Mouse (Mus musculus): ENCODE data around the gene Mast3.
A peak's percentile ranks its signal among the peaks of the same experiment; 100 is the strongest.

Mast3 gene

DNA sequence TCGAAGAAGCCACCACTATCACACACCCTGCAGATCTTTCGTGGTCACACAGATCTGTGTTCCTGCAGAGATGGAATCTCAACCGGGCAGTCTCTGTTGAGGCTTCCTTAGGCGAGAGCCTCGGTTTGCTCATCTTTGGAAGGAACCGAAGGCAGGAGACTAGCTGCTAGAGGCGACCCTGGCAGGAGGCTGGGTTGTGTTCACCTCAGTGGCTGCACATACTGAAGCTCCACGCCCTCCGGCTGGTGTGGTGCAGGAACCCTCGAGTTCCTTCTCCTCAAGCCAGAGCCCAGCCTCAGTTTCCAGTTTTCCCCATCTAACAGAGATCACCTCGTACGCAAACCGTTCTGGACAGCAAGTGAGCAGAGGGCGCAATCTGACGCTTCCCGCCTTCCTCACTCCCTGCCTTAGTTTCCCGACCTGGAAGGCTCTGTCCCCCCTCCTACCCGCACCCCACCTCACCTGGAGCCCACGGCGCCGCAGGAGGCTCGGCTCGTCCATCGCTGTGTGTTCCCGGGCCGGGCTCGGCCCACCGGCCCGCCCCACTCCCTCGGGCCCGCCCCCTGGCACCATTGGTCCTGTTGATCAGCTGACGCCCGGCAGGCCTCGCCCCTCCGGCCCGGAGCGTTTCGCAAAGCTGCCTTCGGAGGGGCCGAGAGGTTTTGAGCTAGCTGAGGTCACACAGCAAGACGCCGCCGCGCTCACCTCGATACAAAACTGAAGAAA, at the start of gene Mast3:
Mast3 (minus strand) TSS at position 574 of the 726 bp plus-strand sequence.
- DNase-seq (ENCODE audit: low spot score), result peak; percentile 75

DNA sequence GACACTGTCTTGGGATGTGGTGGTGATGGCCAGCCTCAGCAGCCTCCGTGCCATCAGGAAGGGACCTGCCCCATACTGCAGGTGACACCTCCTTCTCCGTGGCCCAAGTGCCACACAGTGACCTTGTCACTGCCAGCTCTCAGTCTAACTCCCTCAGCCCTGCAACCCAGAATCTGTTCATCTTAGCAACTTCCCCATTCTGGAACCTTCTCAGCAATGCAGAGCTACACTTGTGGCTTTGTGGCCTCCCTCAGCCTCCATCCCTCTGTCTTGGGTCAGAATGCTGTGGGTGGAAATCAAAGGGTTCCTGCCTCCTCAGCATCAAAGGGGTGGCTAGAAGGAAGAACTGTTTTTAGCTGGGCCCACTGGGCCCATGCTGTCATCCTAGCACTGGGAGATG, 49.0 kb upstream of the Mast3 start:
- DNase-seq (ENCODE audit: low spot score), result no peak

DNA sequence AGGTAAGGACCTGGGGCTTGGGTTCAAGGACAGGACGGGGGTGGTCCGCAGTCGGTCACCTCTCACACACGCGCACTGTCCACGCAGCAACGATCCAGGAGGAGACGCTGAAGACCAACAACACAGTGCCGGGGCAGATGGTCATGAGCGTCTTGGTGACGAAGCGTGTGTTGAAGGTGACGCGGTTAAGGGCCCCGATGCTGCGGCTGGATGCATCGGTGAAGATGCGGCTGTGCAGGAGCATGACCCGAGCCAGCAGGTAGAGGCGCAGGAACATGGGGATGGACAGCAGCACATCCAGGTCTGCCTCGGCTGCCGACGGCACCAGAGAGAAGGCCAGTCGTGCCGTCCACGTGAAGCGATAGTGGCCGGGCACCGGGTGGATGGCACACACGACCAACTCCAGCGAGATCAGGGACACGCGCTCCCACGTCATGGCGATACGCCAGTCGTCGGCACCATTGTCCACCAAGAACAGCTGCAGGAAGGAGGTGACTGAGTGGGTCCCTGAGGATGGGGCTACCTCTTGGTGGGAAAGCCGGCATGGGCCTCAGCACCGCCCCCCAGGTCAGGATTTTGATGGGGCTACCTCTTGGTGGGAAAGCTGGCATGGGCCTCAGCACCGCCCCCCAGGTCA, 47.9 kb upstream of the Mast3 start:
- no peak for DNase-seq (ENCODE audit: low spot score)

DNA sequence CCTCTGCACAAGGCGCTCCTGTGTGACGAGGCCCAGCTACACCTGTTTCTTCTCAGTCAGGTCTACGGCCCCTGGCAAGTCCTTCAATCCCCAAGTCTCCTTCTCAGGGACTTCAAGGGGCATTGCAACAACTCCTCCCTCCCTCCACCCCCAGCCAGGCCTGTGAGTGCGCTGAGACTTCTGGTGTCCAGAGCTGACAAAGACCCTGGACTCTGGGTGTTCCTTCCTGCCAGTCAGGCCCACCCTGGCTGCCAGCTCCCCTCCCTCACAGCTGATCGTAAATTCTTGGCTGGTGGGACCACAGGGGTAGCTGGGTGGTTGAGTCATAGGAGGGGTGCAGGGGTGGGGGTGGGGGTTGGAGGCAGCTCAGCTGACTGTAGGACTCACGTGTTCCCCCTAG, 47.0 kb upstream of the Mast3 start:
- no peak for DNase-seq (ENCODE audit: low spot score)

DNA sequence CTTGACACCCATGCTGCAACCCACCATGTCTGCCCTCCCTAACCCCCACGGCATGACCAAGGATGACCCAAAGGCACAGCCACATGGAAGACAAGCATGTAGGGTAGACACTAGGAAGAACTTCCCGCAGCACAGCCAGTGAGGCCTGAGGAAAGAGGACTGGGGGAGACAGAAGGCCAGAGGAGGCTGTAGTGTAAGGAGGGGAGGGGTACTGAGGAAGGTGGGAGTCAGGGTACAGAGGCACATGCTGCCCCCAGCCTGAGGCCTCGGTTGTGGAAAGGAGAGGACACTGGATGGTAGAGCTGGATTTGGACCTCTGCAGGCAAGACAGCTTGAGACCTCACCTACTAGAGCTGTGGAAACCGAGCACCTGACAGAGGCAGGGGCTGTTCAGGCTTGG, 46.1 kb upstream of the Mast3 start:
- DNase-seq (ENCODE audit: low spot score), result no peak

DNA sequence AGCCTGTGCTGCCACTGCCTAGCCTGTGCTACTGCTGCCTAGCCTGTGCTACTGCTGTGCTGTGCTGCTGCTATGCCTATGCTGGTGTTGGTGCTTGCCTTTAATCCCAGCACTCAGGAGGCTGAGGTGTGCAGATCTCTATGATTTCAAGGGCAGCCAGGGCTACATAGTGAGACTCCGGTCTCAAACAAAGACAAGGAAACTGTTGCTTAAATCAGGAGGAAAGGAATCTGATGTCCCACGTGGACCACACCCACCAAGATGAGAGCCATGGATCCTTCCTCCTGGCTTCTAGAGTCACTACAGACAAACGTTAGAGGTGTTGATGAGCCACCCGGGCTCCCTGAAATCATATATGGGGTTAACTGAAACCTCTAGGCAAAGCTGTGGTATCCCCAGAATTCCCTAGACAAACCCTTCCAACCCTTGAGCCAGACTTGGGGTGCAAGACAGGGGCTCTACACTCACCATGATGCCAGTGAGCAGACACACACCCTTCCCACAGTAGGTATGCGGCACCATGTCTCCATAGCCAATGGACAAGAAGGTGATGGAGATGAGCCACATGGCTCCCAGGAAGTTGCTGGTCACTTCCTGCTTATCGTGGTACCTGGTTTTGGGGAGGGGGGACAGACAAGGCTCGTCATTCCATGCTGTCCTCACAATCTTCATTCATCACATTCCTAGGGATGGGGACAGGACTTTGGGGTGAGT, 45.4 kb upstream of the Mast3 start:
- DNase-seq (ENCODE audit: low spot score), result no peak

DNA sequence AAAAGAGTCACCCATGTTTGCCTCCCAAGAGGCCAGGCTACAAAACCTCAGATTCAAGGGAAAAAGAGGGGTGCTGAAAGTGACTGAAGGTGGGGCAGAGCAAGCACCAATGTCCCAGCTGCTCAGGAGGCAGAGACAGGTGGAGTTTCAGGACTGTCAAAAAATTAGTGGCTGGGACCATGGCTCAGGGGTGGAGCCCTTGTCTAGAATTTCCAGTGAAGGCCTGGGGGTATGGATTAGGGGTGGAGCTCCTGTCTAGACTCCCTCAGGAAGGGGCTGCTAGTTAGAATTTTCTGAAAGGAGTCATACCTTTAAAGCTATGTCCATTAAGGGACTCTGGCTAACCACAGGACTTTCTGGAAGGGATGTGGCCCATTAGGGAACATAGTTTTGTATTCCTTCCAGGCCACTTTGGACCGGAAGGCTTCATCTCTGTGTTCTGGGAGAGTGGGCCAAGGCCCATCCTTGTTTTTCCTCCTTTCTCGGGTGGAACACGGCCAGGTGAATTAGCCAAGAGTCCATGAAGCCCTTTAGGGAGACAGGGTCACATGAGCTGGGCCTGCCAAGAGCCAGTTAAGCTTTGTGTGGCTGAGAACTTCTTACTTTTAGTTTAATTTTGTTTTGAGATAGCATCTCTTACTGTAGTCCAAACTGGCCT, 44.6 kb upstream of the Mast3 start:
- no peak for DNase-seq (ENCODE audit: low spot score)

DNA sequence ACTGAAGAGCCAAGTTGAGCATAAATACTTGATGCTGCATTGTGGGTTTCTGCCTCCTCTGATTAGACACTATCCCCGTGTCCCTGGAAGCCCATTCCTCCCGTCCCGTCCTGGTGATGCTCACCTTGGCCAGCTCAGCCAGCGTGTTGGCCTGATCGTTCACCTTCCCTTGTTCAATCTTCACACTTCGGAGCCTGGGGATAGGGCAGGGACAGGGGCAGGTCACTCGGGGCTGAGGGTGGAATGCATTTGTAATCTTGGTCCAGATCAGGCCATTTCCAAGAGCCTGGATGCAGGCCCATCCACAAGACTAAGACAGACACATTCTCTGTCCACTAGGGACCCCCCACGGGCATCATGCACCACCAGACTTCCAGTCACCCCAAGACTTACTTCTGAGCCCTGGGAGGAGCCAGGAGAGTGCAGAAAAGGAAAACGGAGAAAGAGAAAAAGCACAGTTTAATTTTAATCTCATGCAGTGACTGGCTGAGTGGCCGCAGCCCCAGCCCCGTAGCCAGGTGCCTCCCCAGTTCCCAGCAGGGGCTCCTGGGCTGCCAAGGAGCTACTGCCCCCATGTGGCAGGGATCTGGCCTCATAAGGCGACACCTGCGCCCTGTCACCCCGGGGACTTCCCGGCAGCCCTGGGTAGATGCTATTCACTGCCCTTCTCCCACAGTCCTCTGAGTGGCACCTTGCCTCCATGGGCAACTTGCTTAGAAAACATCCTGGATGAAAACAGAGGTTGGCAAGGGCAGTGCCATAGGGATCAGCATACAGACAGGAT, 41.7 kb upstream of the Mast3 start:
- DNase-seq (ENCODE audit: low spot score), result no peak

DNA sequence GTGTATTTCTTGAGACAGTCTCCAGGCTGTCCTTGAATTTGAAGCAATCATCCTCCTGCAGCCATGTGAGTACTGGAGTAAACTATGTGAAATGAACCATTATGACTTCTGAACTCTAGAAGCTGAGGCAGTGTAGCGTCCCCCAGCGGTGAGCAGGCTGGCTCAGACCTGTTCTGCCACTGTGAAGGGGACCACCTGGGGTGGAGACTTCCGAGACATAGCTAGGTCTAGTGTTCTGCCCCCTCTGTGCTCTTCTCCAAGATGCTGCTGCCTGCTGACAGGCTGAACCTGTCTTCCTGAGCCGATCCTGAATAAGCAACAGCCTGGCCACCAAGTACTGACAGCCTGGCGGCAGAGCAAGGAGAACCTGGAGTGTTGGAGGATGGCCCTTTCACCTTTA, 40.3 kb upstream of the Mast3 start:
- no peak for DNase-seq (ENCODE audit: low spot score)

DNA sequence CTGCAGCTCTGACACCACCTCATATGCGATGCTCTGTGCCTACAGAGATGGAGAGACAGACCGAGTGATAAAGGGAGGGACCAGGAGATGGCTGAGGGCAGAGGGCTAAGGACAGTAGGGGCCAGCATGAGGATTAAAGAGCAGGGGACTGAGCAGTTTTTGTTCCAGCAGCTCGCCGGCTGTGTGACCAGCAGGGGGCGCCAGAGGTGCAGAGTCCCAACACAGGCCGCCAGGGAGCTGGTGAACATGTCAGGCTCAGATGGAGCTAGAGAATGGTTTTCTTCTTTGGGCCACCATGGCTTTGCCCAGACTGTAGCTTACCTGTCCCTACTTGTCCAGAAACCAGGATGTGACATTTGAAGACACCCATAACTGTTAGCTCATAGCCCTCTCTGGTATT, 39.7 kb upstream of the Mast3 start:
- DNase-seq (ENCODE audit: low spot score), result peak; percentile 92

DNA sequence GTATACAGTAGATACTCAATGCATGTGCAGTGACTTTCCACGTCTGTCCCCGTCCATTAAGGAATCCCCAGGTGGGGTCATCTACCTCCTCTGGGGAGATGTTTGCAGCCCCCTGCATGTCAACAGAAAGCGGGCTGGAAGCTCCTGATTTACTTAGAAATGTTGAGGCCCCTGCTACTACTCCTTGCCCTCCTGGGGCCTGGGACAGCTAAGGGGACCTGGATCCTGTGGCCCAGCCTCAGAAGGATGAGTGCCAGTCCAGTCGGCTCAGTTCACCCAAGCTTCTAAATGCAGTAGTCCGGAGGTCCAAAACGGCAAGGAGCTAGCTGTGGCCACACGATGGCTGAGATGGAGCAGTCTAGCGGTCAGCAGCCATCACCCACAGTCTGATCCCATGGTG, 39.1 kb upstream of the Mast3 start:
- no peak for DNase-seq (ENCODE audit: low spot score)

DNA sequence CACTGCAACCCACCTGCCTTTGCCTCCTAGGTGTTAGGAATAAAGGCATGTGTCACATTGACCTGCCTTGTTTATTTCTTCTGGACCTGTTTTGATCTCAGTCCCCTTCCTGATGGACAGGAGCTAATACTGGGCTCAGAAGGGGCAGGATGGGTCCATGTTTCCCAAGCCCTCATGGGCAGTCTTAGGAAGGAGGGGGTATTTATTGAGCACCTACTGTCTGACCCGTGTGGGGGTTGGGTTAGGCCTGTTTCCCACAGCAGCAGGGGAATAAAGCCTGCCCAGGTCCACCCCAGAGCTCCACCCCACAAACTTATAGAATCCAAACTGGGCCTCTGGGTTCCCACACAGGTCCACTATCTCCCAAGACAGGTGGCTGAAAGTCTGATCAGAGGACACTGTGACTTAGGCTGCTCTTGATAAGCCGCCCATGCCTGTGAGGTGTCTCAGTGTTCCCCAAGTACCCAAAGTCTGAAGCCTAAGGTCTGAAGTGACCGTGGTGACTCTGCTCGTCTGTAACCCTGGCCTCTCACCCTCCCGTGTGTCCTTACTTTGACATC, 38.4 kb upstream of the Mast3 start:
- DNase-seq (ENCODE audit: low spot score), result peak; percentile 93

DNA sequence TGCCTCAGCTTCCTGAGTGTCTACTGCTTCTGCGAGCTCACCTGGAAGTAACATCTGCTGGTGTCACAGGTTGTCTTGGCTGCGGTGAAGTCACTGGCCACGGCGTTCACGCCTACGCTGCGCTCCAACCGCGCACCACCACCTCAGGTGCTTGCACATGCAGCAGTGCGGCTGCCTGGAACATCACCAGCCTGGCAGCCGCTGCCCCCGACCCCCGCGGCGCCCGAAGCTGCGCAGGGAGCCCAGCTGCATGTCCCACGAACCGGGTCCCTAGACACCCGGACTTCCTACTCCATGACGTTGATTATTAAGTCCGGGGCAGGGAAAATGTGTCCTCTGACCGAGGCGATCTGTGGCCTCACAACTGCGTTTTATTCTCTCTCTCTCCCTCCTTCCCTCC, 37.6 kb upstream of the Mast3 start:
- no peak for DNase-seq (ENCODE audit: low spot score)

DNA sequence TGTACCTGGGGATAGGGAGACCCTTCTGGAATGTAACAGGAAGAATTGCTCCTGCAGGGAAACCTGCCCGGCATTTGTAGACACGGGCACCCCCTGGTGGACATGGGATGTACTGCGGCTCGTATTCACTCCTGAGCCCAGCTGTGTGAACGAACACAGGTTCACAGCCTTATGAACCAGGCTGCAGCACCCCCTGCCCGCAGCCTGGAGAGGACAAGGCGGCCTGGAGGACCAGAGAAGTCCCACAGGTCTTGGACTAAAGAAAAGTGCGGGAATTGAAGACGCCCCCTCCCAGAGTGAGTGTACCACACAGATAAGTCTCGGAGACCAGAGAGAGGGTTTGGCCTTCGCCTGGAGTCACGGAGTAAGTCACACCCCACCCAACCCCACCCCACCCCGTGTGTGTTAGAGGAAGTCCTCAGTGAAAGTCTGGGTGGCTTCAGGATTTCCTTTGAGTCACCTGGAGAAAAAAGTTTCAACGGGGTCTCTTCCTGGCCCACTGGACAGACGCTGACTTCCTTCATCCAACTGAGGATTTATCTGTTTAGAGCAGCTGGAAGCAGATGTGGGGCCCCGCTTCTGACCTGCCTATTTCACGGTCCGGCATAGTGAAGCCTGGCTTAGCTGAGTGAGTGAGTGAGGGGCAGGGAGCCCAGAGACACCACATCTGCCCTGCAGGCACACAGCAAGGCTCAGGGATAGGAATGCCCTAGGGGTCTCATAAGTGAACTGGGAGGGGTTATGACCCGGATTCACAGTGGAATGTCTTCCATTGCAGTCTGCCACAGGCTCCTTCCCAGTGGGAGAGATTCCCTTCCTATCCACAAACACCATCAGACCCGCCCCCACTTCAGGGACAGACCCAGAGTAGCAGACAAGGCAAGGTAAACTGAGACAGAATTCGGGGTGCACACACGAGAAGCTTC, 36.6 kb upstream of the Mast3 start:
- peak; percentile 91 for DNase-seq (ENCODE audit: low spot score)

DNA sequence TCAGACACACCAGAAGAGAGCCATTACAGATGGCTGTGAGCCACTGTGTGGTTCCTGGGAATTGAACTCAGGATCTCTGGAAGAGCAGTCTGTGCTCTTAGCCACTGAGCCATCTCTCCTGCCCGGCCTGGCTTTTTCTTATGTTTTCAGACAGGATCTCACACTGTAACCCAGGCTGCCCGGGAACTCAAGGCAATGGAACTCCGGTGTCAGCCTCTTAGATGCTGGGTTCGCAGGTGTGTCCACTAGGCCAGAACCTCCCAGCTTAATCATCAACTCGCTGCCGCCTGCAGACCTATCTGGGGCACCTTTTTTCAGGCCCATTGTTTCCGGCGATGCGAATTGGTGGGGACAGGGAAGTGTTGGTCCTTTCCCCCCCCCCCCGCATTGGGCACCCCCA, 35.7 kb upstream of the Mast3 start:
- no peak for DNase-seq (ENCODE audit: low spot score)

DNA sequence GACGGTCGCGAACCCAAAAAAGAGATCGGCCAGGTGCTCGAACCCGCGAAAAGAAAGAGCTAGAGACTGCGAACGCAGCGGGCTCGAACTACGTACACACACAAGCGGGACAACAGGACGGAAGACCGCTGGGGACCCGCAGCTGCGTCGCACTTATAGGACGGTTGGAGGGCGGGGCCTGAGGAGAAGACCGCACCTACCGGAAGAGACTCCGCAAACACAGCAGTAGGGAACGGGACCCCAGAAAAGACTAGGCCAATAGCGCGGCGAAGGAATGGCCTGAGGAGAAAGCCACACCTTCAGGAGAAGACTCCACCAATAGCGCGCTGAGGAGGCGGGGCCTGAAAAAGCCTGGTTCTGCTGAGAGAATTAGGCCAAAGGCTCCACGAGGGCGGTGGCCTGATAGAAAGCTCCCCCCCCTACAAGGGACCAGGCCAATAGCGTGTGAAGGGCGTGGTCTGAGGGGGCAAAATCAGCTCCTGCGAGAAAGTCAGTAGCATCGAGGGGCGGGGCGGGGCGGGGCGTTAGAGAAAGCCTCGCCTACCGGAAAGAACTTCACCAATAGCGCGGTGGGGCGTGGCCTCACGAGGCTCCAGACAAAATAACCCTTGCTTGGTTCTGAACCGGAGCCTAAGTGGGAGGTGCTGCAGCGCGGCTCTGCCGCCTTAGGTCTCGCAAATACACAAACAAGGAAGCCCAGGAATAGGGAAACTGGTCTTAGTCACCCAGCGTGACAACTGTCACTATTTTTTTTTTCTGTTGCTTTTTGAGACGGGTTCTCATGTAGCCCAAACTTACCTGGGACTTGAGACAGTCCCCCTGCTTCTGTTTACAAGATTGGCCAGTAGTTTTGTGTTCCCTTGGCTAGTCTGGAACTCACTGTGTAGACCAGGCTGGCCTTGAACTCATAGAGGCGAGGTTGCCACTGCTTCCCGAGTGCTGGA, 34.8 kb upstream of the Mast3 start, which contains the start of gene Arrdc2:
Arrdc2 (minus strand) TSS at position 313 of the 944 bp plus-strand sequence.
- DNase-seq (ENCODE audit: low spot score), result peak; percentile 100

DNA sequence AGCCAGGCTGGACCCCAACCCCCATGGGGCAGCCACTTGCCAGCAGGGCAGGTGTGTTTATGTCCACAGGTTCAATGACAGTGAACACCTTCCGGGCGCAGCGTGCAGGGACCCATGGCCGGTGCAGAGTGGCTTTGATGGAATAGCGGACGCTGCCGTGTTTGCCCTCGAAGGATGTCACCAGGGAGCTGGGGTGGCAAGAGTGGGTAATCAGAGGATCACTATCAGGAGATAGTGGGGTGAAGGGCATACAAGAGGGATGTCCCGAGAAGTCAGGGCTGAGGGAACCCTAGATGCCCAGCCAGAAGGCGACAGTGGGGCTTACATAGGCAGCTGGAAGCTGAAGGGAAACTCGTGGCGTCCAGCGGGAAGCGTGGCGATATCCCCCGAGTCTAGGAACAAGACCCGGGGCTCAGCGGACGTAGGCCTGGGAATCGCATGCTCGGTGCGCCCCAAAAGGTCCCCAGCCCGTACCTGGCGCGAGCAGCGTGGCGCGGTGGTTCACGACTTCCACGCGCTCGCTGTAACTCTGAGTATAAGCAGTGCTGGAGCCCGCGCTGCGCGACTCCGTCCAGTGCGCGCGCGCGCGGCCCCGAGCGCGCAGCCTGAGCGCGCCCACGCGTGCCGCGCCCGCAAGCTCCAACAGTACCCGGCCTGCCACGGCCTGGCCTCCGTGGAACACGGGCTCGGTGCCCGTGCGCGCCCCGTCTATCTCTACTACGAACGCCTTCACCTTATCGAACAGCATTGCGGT, 34.0 kb upstream of the Mast3 start:
- DNase-seq (ENCODE audit: low spot score), result no peak

DNA sequence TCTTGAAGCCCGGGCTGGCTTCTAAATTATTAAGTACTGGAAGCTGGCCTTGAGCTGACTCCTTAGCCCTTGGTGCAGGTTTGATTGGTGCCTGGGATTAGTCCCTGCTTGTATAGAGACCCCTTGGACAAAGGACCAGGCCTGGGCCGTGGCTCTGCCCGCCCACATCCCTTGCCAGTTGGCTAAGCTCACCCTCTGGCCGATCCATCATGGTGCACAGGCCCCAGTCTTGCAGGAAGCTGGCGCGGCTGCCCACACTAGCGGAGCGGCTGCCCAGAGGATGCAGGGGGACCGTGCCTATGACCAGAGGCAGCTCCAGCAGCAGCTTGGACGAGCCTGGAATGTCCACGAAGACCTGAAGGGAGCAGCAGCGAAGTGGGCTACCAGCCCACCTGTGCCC, 31.8 kb upstream of the Mast3 start:
- no peak for DNase-seq (ENCODE audit: low spot score)

DNA sequence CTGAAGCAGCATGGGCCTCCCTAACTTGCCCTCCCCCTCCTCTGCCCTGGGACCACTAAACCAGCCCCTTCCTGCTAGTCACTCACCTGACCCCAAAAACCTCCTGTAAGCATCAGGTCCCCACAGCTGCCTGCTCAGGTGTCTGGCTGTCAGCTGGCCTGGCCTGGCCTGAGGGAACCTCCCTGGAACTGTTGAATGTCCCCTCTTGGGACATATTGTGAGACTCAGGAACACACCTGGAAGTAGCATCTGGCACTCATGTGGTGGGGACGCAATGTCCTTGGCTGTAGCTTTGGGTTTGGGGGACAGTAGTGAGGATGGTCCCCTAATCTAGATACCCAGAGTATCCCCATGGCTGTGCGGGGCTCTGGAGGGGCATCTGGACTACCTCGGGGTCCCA, 29.2 kb upstream of the Mast3 start:
- no peak for DNase-seq (ENCODE audit: low spot score)

All from c-Kit-positive CD71-positive TER-119-positive erythroid progenitor cells, embryonic 14.5 days (primary cell).